Mouse (Mus musculus) hindbrain, postnatal 0 days (tissue): ENCODE measurements at regions not wholly inside any gene's neighbourhood (a gene's known extent, or its start where the extent isn't known, plus 50 kb on each side); places are given as distances from the start of the nearest gene placed in this dataset.

Experiments used
- ATAC-seq: fragments of 200-750 bp; cut with Nextera tagmentation; 2 replicates; pipeline ENCODE4 v1.8.0; 2017; ENCODE audit warnings: mild to moderate bottlenecking, moderate TSS enrichment, moderate library complexity
- DNase-seq: peaks from one replicate; pipeline ENCODE4 v3.0.0-alpha.2; 2015; ENCODE audit warnings: low spot score
- H3K27ac ChIP-seq: fragments of 300-500 bp; sonication (generic); 2 replicates; pipeline ENCODE4 v1.5.1; 2014; ENCODE audit warnings: mild to moderate bottlenecking
- H3K27me3 ChIP-seq: fragments of 300-500 bp; sonication (generic); 2 replicates; pipeline ENCODE4 v1.6.1; 2014; ENCODE audit warnings: low read length, mixed read lengths; ENCODE audit not compliant: insufficient read depth
- H3K36me3 ChIP-seq: fragments of 300-500 bp; sonication (generic); 2 replicates; pipeline ENCODE4 v1.6.1; 2014; ENCODE audit warnings: low read length, mixed read lengths; ENCODE audit not compliant: insufficient read depth
- H3K4me1 ChIP-seq: fragments of 300-500 bp; sonication (generic); 2 replicates; pipeline ENCODE4 v1.6.1; 2014; ENCODE audit warnings: antibody characterized with exemption, low read length, mixed read lengths; ENCODE audit not compliant: insufficient read depth
- H3K4me2 ChIP-seq: fragments of 300-500 bp; sonication (generic); 2 replicates; pipeline ENCODE4 v1.6.1; 2014; ENCODE audit warnings: low read depth, mild to moderate bottlenecking, low read length, moderate library complexity, mixed read lengths
- H3K4me3 ChIP-seq: fragments of 300-500 bp; sonication (generic); 2 replicates; pipeline ENCODE4 v1.5.1; 2014; ENCODE audit warnings: low read length
- H3K9ac ChIP-seq: fragments of 300-500 bp; sonication (generic); replicated peaks from 2 replicates; pipeline ENCODE4 v1.6.1; 2014; ENCODE audit warnings: mild to moderate bottlenecking, low read length, moderate library complexity, mixed read lengths
- H3K9me3 ChIP-seq: fragments of 300-500 bp; sonication (generic); 2 replicates; pipeline ENCODE4 v1.6.1; 2016; ENCODE audit warnings: low read length, mixed read lengths
- CTCF ChIP-seq: IDR thresholded peaks from 2 replicates; pipeline ENCODE4 v1.5.1; 2016; ENCODE audit warnings: antibody characterized with exemption, control low read depth, low read depth
- WGBS: fragments of 180-500 bp; shearing (Covaris S2); extraction: QIAGEN DNeasy Blood & Tissue Kit; methylation state at CpG from one replicate; pipeline ENCODE4 v1.1.7; 2014; 5-methylcytosine and 5-hydroxymethylcytosine counted together

DNA sequence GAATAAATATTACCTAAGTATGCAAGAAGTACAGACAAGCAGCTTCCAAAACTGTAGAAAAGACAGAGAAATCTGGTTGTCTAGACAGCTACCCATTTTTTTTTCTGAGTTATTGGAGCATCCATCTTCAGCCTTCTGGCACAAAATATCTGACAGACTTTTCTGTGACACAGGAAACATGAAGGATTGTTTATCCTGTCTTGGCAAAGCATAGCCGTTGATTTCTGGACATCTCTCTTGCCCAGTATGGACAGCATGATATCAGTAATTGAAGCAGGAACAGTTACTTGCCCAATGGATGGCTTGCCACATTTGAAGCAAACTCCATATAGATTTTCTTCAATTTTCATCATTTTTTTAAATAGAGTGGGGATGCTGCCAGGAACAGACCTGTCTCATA, 96.1 kb upstream of the Naaladl2 start:
- Histone ChIP-seq H3K27me3 (no peaks in the 10 kb centered on the region), H3K27ac (no peak overlapping the region), H3K36me3 (no peaks in the 10 kb centered on the region), H3K4me1 (no peaks in the 10 kb centered on the region), H3K4me3 (no peak overlapping the region), H3K9ac (no peak overlapping the region), H3K4me2 (no peak overlapping the region), H3K9me3 (no peaks in the 10 kb centered on the region)
- ATAC-seq (no peak), DNase-seq (no peak)
- 81% methylated on average over 1 of the region's 1 CpGs for WGBS
- no peak for TF ChIP-seq CTCF

DNA sequence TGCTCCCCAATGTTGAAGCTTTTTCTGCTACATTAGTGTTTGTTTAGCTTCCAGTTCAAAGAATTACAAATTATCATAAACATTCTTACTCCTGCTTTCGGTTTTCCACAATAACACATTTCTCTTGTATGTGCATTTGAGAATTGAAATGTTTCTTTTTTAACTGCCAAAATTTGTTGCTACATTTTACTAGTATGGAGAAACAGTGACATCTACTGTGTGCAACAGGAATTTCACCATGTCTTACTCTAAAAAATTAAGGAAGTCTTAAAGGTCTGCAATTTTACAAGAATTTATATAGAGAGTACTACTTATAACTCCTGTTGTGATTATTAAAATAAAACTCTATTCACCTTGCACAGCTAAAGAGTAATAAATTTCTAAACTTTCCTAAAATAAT, 76.5 kb upstream of the Naaladl2 start:
- Histone ChIP-seq H3K4me3 (no peak overlapping the region), H3K4me2 (no peak overlapping the region), H3K9ac (no peak overlapping the region), H3K36me3 (no peaks in the 10 kb centered on the region), H3K4me1 (no peaks in the 10 kb centered on the region), H3K27me3 (no peaks in the 10 kb centered on the region), H3K9me3 (no peaks in the 10 kb centered on the region), H3K27ac (no peak overlapping the region)
- peak; percentile 65 for TF ChIP-seq CTCF
- whole genome bisulfite sequencing, result 77% methylated on average over 1 of the region's 1 CpGs
- no peak for ATAC-seq
- DNase-seq, result peak; percentile 52

DNA sequence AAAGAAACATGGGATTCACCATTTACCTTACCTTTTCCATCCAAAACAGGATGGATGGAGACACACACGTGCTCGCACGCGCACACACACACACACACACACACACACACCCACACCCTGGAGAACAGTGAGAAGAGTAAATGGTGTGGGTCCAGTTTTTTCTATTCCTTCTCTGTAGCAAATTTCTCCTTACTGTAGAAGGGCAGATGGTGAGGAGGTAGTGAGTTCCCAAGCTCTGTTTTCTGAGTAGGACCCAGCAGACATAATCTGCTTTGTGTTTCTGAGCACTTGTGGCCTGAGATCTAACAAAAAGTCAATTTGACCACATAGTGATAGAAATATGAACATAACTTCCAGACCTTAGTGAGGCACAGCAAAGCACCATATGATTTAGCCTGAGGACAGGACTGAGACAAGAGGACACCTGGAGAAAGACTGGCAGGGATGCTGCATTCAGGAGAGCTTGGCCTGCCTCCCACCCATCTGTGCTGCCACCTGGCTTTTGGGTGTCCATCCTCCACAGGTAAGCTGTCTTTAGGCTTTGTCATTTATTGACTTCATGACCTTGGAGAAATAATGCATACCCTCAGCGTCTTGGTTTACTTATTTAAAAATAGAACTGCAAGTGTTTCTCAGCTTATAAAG, 64.1 kb upstream of the Naaladl2 start:
- ATAC-seq, result no peak
- WGBS, result 94% methylated on average over 5 of the region's 5 CpGs
- no peaks in the 10 kb centered on the region for H3K36me3 ChIP-seq
- H3K4me2 ChIP-seq, result no peak overlapping the region
- no peak overlapping the region for H3K9ac ChIP-seq
- H3K9me3 ChIP-seq, result no peaks in the 10 kb centered on the region
- H3K4me1 ChIP-seq, result no peaks in the 10 kb centered on the region
- no peak overlapping the region for H3K27ac ChIP-seq
- DNase-seq, result peak; percentile 22
- TF ChIP-seq CTCF, result no peak
- no peaks in the 10 kb centered on the region for H3K27me3 ChIP-seq
- H3K4me3 ChIP-seq, result no peak overlapping the region
